Mouse (Mus musculus) olfactory bulb, adult 2 months (tissue): ENCODE measurements around the gene Fgf4. TPM values are rescaled to one million over a fixed set of nuclear protein-coding genes. Genes with fewer than 3 reads are reported as not detected.
"Not testable (repeated sequence)": the region's sequence is repeated elsewhere in the genome, so short reads cannot be mapped to it uniquely, and the experiment has no call there.

Source experiments
- H3K27ac ChIP-seq: fragments of 200-500 bp; 2 replicates; pipeline ENCODE4 v1.5.1; 2012; ENCODE audit warnings: low read depth, low read length; ENCODE audit not compliant: insufficient read depth
- H3K4me1 ChIP-seq: fragments of 200-500 bp; 2 replicates; pipeline ENCODE4 v1.6.1; 2012; ENCODE audit warnings: low read length; ENCODE audit not compliant: control insufficient read depth, insufficient read depth
- H3K4me3 ChIP-seq: fragments of 200-500 bp; 2 replicates; pipeline ENCODE4 v1.5.1; 2012; ENCODE audit warnings: mild to moderate bottlenecking, low read depth, low read length, moderate library complexity; ENCODE audit not compliant: insufficient read depth
- CTCF ChIP-seq: fragments of 200-500 bp; IDR thresholded peaks from 2 replicates; pipeline ENCODE4 v1.5.1; 2012; ENCODE audit warnings: low read depth, mild to moderate bottlenecking, low read length, moderate library complexity; ENCODE audit not compliant: insufficient read depth
- POLR2A ChIP-seq: fragments of 200-500 bp; IDR thresholded peaks from 2 replicates; pipeline ENCODE4 v1.6.1; 2012; ENCODE audit warnings: mild to moderate bottlenecking, low read depth, low read length, moderate library complexity; ENCODE audit not compliant: insufficient read depth
- WGBS: fragments of 180-500 bp; shearing (Covaris S2); methylation state at CpG from one replicate; pipeline ENCODE4 v1.1.7; 2018; 5-methylcytosine and 5-hydroxymethylcytosine counted together
- polyA plus RNA-seq: library from polyadenylated mRNA; stranded (reverse); fragments of >200 nt; gene quantifications from 2 replicates; pipeline ENCODE4 v1.2.4, GENCODE M21; 2012; ENCODE audit warnings: low replicate concordance; ENCODE audit not compliant: missing spikeins, insufficient read depth, insufficient read length

Fgf4 gene
- polyA plus RNA-seq, 1 experiment, result not detected

DNA sequence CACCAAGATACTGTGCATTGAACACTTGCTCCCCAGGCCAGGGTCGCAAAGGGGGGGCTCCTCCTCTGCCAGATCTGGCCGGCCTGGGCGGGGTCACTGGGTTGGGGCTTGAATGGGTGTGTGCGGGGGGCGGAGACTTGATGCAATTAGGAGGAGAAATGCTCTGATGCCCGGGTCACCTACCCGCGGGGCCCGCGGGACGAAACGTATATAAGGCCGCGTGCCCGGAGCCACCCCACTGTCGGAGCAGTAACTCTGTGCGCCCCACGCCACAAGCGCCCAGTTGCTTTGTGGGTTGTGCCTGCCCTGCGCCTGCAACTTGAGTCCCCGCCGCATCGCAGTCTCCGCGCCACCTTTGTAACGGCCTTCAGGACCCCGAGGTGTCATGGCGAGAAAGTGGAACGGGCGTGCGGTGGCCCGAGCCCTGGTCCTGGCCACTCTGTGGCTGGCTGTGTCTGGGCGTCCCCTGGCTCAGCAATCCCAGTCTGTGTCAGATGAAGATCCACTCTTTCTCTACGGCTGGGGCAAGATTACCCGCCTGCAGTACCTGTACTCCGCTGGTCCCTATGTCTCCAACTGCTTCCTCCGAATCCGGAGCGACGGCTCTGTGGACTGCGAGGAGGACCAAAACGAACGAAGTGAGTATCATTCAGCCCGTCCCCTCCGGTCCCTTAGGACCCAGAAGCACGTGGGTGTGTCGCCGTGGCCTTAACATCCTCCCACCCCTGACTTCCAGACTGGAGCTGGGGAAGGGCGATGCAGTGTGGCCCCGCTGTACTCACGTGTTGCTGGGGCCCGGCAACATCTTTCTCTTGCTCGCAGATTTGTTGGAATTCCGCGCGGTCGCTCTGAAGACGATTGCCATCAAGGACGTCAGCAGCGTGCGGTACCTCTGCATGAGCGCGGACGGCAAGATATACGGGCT is 49.4 kb downstream of the Fgf4 start, which contains the start of gene Fgf15:
Fgf15 (plus strand) TSS at position 238 of the 925 bp plus-strand sequence.
- Histone ChIP-seq H3K4me1 (peaks cover 19% of the 10 kb centered on the region), H3K4me3 (peak within 1 kb of the TSS; percentile 43), H3K27ac (no peak within 1 kb of the TSS)
- WGBS, result 1% methylated on average over 65 of the region's 65 CpGs
- no peak for TF ChIP-seq CTCF
- no peak for TF ChIP-seq POLR2A

DNA sequence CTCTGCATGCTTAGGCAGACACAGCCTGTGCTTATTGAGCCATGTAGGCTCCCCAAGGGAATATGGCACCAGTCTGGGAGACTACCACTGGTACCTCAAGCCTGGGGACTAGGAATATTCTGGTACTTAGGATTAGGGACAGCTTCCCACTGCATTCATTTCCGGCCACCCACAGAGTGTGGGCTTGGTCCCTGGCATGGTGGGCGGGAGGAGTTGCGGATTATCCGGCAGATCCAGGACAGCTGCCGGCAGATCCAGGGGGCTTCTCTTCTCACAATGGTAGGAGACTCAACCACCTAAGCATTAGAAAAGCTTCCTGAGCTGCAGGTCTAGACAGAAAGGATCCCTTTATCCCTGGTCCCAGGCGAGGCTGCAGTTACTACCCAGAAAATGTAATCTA is 51.3 kb downstream of the Fgf4 start:
- peaks cover 19% of the 10 kb centered on the region for H3K4me1 ChIP-seq
- no peak overlapping the region for H3K4me3 ChIP-seq
- no peak for TF ChIP-seq CTCF
- TF ChIP-seq POLR2A, result no peak
- WGBS, result 85% methylated on average over 6 of the region's 6 CpGs
- no peak overlapping the region for H3K27ac ChIP-seq

DNA sequence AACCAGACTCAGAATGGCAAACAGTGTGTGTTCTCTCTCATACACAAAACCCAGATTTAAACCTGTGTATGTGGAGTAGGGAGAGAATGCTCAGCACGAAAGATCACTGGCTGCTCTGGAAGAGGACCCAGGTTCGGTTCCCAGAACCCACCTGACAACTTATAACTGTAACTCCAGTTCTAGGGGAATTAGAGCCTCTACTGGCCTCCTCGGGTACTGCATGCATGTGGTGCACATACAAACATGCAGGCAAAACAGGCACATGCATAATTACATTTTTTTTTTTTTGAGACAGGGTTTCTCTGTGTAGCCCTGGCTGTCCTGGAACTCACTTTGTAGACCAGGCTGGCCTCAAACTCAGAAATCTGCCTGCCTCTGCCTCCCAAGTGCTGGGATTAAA is 58.3 kb downstream of the Fgf4 start:
- H3K27ac ChIP-seq, H3K4me1 ChIP-seq, H3K4me3 ChIP-seq: not testable (repeated sequence)
- WGBS, result 97% methylated on average over 3 of the region's 3 CpGs

DNA sequence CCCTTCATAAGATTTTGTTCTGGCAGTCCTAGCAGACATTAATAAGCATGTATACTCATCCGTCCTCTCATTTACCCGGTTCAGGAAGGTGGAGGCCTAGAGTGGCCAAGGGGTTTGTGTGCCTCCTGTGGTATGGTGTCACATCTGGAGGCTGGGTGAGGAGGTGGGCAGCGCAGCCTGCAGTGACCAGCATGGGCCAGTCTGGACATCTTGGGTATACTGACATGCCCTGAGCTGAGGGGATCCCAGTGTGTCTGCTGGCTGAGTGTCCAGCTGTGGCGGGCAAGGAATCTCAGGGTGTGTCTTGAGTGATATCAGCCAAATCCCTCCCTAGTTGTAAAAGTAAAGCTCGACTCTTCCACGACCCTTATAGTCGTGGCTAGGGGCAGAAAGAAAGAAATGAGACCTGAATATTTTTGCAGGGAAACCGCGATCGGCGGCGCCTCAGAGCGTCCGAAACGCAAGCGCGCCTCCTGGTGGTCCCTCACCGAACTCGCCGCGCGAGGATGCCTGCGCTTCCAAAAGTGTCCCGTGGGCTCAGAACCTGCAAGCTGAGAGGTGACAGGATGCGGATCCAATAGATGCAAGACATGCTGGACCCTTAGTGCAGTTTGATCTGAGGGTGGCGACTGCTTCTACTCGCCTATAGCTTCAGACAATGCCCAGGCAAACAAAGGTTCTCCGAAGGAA is 59.7 kb downstream of the Fgf4 start:
- Histone ChIP-seq H3K4me1 (peaks cover 4% of the 10 kb centered on the region; the same call in 1 of the 2 replicates), H3K4me3 (no peak overlapping the region), H3K27ac (no peak overlapping the region)
- peak; percentile 71 for TF ChIP-seq CTCF
- TF ChIP-seq POLR2A, result no peak
- WGBS, result 11% methylated on average over 28 of the region's 28 CpGs

DNA sequence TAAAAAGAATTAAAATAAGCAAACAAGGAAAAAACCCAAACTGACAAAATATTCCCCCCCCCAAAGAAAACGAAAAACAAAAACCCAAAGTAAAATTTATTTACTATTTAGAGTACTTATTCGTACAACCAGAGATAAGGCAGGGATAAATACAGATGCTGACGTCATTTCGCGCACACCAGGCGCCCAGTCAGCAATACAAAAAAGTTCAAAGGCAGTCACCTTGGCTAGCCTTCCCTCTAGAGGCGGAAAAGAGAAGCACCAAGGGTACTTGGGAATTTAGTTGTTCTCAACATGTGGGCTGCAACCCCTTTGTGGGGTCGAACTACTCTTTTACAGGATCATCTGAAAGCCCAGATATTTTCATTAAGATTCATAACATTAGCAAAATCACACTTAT is 60.6 kb downstream of the Fgf4 start:
- peaks cover 4% of the 10 kb centered on the region; the same call in 1 of the 2 replicates for H3K4me1 ChIP-seq
- no peak overlapping the region for H3K27ac ChIP-seq
- TF ChIP-seq POLR2A (no peak), CTCF (no peak)
- 17% methylated on average over 8 of the region's 8 CpGs for WGBS
- no peak overlapping the region for H3K4me3 ChIP-seq

DNA sequence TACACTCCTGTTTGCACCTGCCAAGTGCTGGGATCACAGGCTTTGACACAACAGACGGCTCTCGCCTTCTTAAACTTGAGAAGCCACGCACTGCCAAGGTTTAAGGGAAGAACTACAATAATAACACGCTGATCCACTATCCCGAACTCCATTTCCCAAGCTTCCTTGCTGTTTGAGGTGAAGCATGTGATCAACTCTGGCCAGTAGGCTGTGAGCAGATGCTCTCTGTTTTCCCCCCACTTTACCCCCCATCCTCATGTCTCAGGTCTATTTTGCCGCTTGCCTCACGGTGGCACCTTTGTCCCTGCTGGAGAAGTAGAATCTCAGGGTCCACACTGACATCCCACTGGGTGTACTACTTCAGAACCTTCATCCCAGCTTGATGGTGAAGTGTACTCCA is 61.5 kb downstream of the Fgf4 start:
- Histone ChIP-seq H3K4me3 (no peak overlapping the region), H3K4me1 (peaks cover 4% of the 10 kb centered on the region; the same call in 1 of the 2 replicates), H3K27ac (no peak overlapping the region)
- no peak for TF ChIP-seq POLR2A
- no peak for TF ChIP-seq CTCF
- 42% methylated on average over 7 of the region's 7 CpGs for WGBS

DNA sequence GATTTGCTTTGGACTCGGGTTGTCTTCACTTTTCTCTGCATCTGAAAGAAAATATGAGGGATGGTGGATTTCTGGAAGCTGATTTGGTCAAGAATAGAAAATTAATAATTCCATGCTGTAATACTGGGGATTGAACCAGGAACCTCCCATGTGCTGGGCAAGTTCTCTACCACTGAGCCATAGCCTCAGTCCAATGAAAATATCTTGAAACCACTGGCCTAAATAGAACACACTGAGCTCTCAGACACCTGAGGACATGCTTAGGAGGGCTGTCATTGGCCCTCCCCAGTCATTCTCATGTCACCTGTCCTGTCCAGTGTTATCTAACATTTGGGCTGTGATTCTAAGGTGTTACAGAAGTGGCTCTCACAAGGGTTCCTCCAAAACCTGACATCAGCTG is 64.0 kb downstream of the Fgf4 start:
- Histone ChIP-seq H3K4me1 (peaks cover 6% of the 10 kb centered on the region; the same call in 1 of the 2 replicates), H3K4me3 (no peak overlapping the region), H3K27ac (no peak overlapping the region)
- 90% methylated on average over 1 of the region's 1 CpGs for WGBS
- TF ChIP-seq CTCF (no peak), POLR2A (no peak)

DNA sequence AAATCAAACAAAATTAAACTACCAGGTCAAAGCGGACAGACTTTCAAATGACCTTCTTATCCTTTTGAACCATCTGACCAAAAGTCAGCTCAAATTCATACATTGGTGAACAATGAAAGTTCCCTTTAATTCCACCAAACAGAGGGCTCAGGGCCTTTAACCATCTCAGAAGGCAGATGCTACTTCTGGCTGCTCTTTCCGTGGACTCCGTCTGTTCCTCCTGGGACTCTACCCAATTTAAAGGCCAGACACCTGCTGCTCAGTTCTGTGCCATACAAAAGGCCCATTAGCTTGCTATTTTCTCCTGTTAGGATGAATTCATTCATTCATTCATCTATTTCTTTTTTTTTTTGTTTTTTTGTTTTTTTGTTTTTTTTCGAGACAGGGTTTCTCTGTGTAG is 65.7 kb downstream of the Fgf4 start:
- Histone ChIP-seq H3K27ac (no peak overlapping the region), H3K4me3 (no peak overlapping the region), H3K4me1 (peaks cover 6% of the 10 kb centered on the region; the same call in 1 of the 2 replicates)
- WGBS, result 70% methylated on average over 4 of the region's 4 CpGs
- TF ChIP-seq CTCF (no peak), POLR2A (no peak)
